In genomic region chr17:42883769-42884168, GRCm38 (mm10) we compare ENCODE assay signal across 11 mouse cellular contexts. TPM values are rescaled to one million over a fixed set of nuclear protein-coding genes. Genes with fewer than 3 reads are reported as not detected.
DNase-seq lines count a peak whose midpoint lies in the region; ATAC-seq lines count a peak whose summit lies in the region.
"Had no signal": no experiment of that assay in that cellular context is flagged by ENCODE, and none has a peak within 500 bp of the region (broad histone marks: within the 10 kb centered on the region; RNA-seq: fewer than 3 reads in every experiment).

No protein-coding gene starts in this region.

- peaks cover 47% of the 10 kb centered on the region for H3K4me1 ChIP-seq in erythroblast, embryonic 14.5 days (ENCODE audit: control insufficient read depth)
- H3K4me1 ChIP-seq in forebrain, embryonic 16.5 days (replicated peaks; ENCODE audit: control insufficient read depth, insufficient read depth, low read length) = no peaks in the 10 kb centered on the region
- no peaks in the 10 kb centered on the region for H3K4me1 ChIP-seq in midbrain, embryonic 14.5 days (ENCODE audit: control insufficient read depth, insufficient read depth, low read length)
- H3K4me1 ChIP-seq: hindbrain, embryonic 15.5 days had no signal

- 92% methylated on average over 8 of the region's 8 CpGs for WGBS in forebrain, embryonic 16.5 days
- 89% methylated on average over 8 of the region's 8 CpGs for WGBS in midbrain, embryonic 14.5 days

- peak; percentile 32; the same call in 1 of the 2 replicates for ATAC-seq in frontal cortex, adult (ENCODE audit: low TSS enrichment)
- ATAC-seq in megakaryocyte, adult 5-6 weeks (ENCODE audit: poor library complexity, severe bottlenecking) = 0 out of 2 replicates have a peak, but pooled peaks have one; percentile 41
- ATAC-seq in forebrain, embryonic 16.5 days = no peak
- no peak for ATAC-seq in midbrain, embryonic 14.5 days (ENCODE audit: low FRiP score, low TSS enrichment)

- H3K4me3 ChIP-seq in erythroblast, embryonic 14.5 days (replicated peaks) = peak overlapping the region; percentile 61
- H3K4me3 ChIP-seq in forebrain, embryonic 16.5 days (replicated peaks; ENCODE audit: low read length) = no peak overlapping the region
- no peak overlapping the region for H3K4me3 ChIP-seq in midbrain, embryonic 14.5 days (replicated peaks; ENCODE audit: low read depth, low read length)
- H3K4me3 ChIP-seq: hindbrain, embryonic 15.5 days had no signal

- no peaks in the 10 kb centered on the region for H3K27me3 ChIP-seq in erythroblast, embryonic 14.5 days (ENCODE audit: control insufficient read depth)
- H3K27me3 ChIP-seq in forebrain, embryonic 16.5 days (replicated peaks; ENCODE audit: control insufficient read depth, insufficient read depth, low read length) = no peaks in the 10 kb centered on the region
- H3K27me3 ChIP-seq in midbrain, embryonic 14.5 days (ENCODE audit: control insufficient read depth, insufficient read depth, low read length) = no peaks in the 10 kb centered on the region
- H3K27me3 ChIP-seq: hindbrain, embryonic 15.5 days had no signal

- H3K9ac ChIP-seq in forebrain, embryonic 16.5 days (replicated peaks; ENCODE audit: low read depth, low read length) = no peak overlapping the region
- H3K9ac ChIP-seq in midbrain, embryonic 14.5 days (replicated peaks; ENCODE audit: low read length) = no peak overlapping the region
- H3K9ac ChIP-seq: hindbrain, embryonic 15.5 days had no signal

- H3K9me3 ChIP-seq in erythroblast, embryonic 14.5 days (ENCODE audit: control insufficient read depth, low read length) = peaks cover 5% of the 10 kb centered on the region
- no peaks in the 10 kb centered on the region for H3K9me3 ChIP-seq in forebrain, embryonic 16.5 days (ENCODE audit: control insufficient read depth, low read length)
- no peaks in the 10 kb centered on the region for H3K9me3 ChIP-seq in midbrain, embryonic 14.5 days (ENCODE audit: control insufficient read depth, low read length)
- H3K9me3 ChIP-seq: hindbrain, embryonic 15.5 days had no signal

- H3K4me2 ChIP-seq in forebrain, embryonic 16.5 days (ENCODE audit: low read length) = no peak overlapping the region
- no peak overlapping the region for H3K4me2 ChIP-seq in midbrain, embryonic 14.5 days (ENCODE audit: low read length)
- H3K4me2 ChIP-seq: hindbrain, embryonic 15.5 days had no signal

- intact Hi-C loops in left cerebral cortex, postnatal 4 days (cut with DNase I) = no loop called here

- no peak for DNase-seq in frontal cortex, postnatal 14 days (ENCODE audit: low spot score in 2 of 2)
- peak; percentile 70 for DNase-seq in CD4-positive helper T cell, adult 2 months (ENCODE audit: low read depth, low spot score)
- DNase-seq in midbrain, embryonic 14.5 days = no peak
- no peak for DNase-seq in left cerebral cortex, postnatal 4 days
- DNase-seq: adrenal gland, postnatal 10 days; layer of hippocampus, adult 9-11 months had no signal

- no peak overlapping the region for H3K27ac ChIP-seq in forebrain, embryonic 16.5 days (ENCODE audit: low read length)
- no peak overlapping the region for H3K27ac ChIP-seq in midbrain, embryonic 14.5 days (replicated peaks; ENCODE audit: low read depth, low read length)
- H3K27ac ChIP-seq: hindbrain, embryonic 15.5 days had no signal

- no peaks in the 10 kb centered on the region for H3K36me3 ChIP-seq in erythroblast, embryonic 14.5 days (ENCODE audit: control insufficient read depth)
- H3K36me3 ChIP-seq in forebrain, embryonic 16.5 days (ENCODE audit: control insufficient read depth, insufficient read depth) = no peaks in the 10 kb centered on the region
- H3K36me3 ChIP-seq in midbrain, embryonic 14.5 days (ENCODE audit: control insufficient read depth, insufficient read depth, low read length) = no peaks in the 10 kb centered on the region
- H3K36me3 ChIP-seq: hindbrain, embryonic 15.5 days had no signal

RNA-seq across cellular contexts. Expression of gene Cd2ap, which starts 7.3 kb away (rescaled TPM):
- polyA plus RNA-seq in erythroblast, embryonic 14.5 days (2012) = 0.95 and 1.2 TPM in 2 replicates
- total RNA-seq in megakaryocyte, adult 5-6 weeks (2015) = 73.4 and 85.7 TPM in 2 replicates
- 52.6 and 54.3 TPM in 2 replicates for total RNA-seq in megakaryocyte, adult 5-6 weeks (2017)
- polyA plus RNA-seq in forebrain, embryonic 16.5 days (2015; fragmentation: Nextera tagmentation; extraction: Ambion mirVana) = 7.2 and 7.4 TPM in 2 replicates
- polyA plus RNA-seq in midbrain, embryonic 14.5 days (2014; fragmentation: Nextera tagmentation; extraction: Ambion mirVana) = 9.8 and 11.3 TPM in 2 replicates
- total RNA-seq in left cerebral cortex, postnatal 4 days (2021) = 10 to 100 TPM; 22.7 to 24.9 TPM

Comparison
In these comparisons a context has a peak if more than half of its experiments do, and no peak if none do; other contexts are left out.
1. ATAC-seq: peak in frontal cortex, adult (single experiment) and megakaryocyte, adult 5-6 weeks (single experiment); none in forebrain, embryonic 16.5 days (single experiment) and midbrain, embryonic 14.5 days (single experiment).